Mouse (Mus musculus): ENCODE results near the gene Ebf1. TPM values are rescaled to one million over a fixed set of nuclear protein-coding genes. Genes with fewer than 3 reads are reported as not detected.

The Ebf1 gene
- polyA plus RNA-seq, 1 experiment from 2014 or later: 95.7 TPM

Other genes starting within 250 kb of the Ebf1 start
- gene Il12b, start 217.3 kb upstream of the Ebf1 start, polyA plus RNA-seq (2016; fragmentation: Nextera tagmentation; extraction: Ambion mirVana): 0.12 TPM in 1 of 2 replicates, not detected in the other
- 73.3 and 76.3 TPM in 2 replicates for gene Ublcp1, start 146.8 kb upstream of the Ebf1 start, polyA plus RNA-seq (2016; fragmentation: Nextera tagmentation; extraction: Ambion mirVana)
- 91.0 and 91.5 TPM in 2 replicates for gene Rnf145, start 98.4 kb upstream of the Ebf1 start, polyA plus RNA-seq (2016; fragmentation: Nextera tagmentation; extraction: Ambion mirVana)

Measured in limb, embryonic 12.5 days (tissue).